Mouse (Mus musculus) kidney, adult 2 months (tissue): ENCODE measurements around the gene Syt1. TPM values are rescaled to one million over a fixed set of nuclear protein-coding genes. Genes with fewer than 3 reads are reported as not detected.

ENCODE experiments used
- DNase-seq: peaks from one replicate; pipeline ENCODE4 v3.0.0; 2021
- H3K27ac ChIP-seq: fragments of 200-500 bp; 2 replicates; pipeline ENCODE4 v1.5.1; 2012; ENCODE audit warnings: low read depth, low read length, control low read depth, inconsistent platforms; ENCODE audit not compliant: insufficient read depth
- H3K27me3 ChIP-seq: fragments of 200-500 bp; replicated peaks from 2 replicates; pipeline ENCODE4 v1.6.1; 2012; ENCODE audit warnings: mild to moderate bottlenecking, moderate library complexity, low read length, inconsistent platforms; ENCODE audit not compliant: control insufficient read depth, insufficient read depth
- H3K36me3 ChIP-seq: fragments of 200-500 bp; 2 replicates; pipeline ENCODE4 v1.6.1; 2012; ENCODE audit warnings: mild to moderate bottlenecking, moderate library complexity, low read length, inconsistent platforms; ENCODE audit not compliant: control insufficient read depth, insufficient read depth
- H3K4me1 ChIP-seq: fragments of 200-500 bp; 2 replicates; pipeline ENCODE4 v1.6.1; 2011; ENCODE audit warnings: low read length; ENCODE audit not compliant: control insufficient read depth, insufficient read depth
- H3K4me3 ChIP-seq: fragments of 200-500 bp; 2 replicates; pipeline ENCODE4 v1.5.1; 2011; ENCODE audit warnings: mild to moderate bottlenecking, low read depth, low read length, control low read depth; ENCODE audit not compliant: insufficient read depth
- CTCF ChIP-seq: fragments of 200-500 bp; conservative IDR thresholded peaks from 2 replicates; pipeline ENCODE4 v1.5.1; 2011; ENCODE audit warnings: low read depth, mild to moderate bottlenecking, control low read depth, low read length, moderate library complexity, mixed read lengths; ENCODE audit not compliant: insufficient read depth, insufficient read length
- POLR2A ChIP-seq: fragments of 200-500 bp; IDR thresholded peaks from one replicate; pipeline ENCODE4 v1.6.1; 2011; ENCODE audit warnings: low read depth, low read length, control low read depth
- WGBS: fragments of 180-500 bp; shearing (Covaris S2); methylation state at CpG from one replicate; pipeline ENCODE4 v1.1.7; 2018; 5-methylcytosine and 5-hydroxymethylcytosine counted together
- polyA plus RNA-seq: library from polyadenylated mRNA; depleted of rRNA; stranded (reverse); fragments of >200 nt; gene quantifications from 2 replicates; pipeline ENCODE4 v1.2.3, GENCODE M21; 2012

Syt1 gene
- polyA plus RNA-seq, 1 experiment, result 1.0 TPM

DNA sequence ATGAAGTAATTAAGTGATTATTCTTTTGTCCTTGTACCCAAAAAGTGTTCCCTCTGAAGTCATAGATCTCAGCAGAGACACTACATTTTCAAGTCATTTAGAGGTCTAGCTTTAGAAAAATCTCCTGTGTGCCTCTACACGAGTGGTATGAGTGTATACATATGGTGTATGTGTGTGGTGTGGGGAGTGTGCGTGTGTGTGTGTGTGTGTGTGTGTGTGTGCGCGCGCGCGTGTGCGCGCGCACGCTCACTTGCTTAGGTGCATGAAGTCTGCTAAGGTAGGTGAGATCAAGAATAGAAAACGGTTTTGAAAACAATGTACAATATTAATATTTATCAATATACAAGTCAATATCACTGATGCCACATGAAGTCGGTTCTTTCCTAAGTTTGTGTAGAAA, 2.3 kb downstream of the Syt1 start:
- DNase-seq, result no peak
- peaks cover 3% of the 10 kb centered on the region; the same call in 1 of the 2 replicates for H3K4me1 ChIP-seq
- H3K4me3 ChIP-seq, result no peak overlapping the region
- H3K36me3 ChIP-seq, result no peaks in the 10 kb centered on the region
- WGBS, result 93% methylated on average over 13 of the region's 13 CpGs
- no peak for TF ChIP-seq POLR2A
- TF ChIP-seq CTCF, result no peak
- H3K27me3 ChIP-seq, result peaks cover 2% of the 10 kb centered on the region; the same call in 1 of the 2 replicates
- H3K27ac ChIP-seq, result no peak overlapping the region

DNA sequence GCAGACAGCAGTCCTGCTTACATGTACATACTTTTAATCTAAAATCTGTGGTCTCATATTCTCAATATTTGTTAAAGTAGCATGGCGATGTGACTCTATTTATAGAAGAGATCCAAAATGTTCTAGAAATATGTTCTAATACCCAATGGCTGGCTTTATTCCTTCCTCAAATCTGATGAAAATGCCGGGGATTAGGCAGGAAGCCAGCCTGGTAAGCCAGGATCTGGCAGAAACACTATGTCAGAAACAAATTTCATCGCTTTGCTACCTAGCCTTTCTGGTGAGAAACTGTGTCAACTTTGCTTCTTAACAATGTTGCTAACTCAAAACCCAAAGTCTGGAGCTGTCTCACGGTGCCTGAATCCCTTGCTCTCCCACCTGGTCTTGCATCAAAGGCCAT, 7.3 kb downstream of the Syt1 start:
- H3K36me3 ChIP-seq, result no peaks in the 10 kb centered on the region
- no peak overlapping the region for H3K27ac ChIP-seq
- WGBS, result 85% methylated on average over 4 of the region's 4 CpGs
- H3K4me3 ChIP-seq, result no peak overlapping the region
- H3K4me1 ChIP-seq, result no peaks in the 10 kb centered on the region
- DNase-seq, result no peak
- H3K27me3 ChIP-seq, result no peaks in the 10 kb centered on the region
- TF ChIP-seq POLR2A (no peak), CTCF (no peak)

DNA sequence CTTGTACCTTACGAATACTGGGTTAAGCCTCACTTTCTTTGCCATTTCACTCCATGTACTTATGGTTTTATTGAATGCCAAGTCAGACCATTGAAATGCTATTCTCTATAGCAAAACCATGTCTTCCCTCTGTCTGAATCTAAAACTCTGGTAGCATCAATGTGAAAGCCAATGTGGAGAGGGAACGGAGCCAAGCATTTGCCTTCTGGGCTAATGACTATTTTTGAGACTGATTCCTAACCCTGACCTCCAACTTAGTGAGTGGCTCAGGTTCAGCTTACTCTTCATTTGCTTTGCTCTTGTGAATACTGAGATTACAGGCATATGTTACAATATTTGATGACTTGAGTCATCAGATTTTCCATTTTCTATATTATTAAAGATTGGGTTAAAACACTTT, 23.5 kb downstream of the Syt1 start:
- WGBS, result 94% methylated on average over 2 of the region's 2 CpGs
- no peak overlapping the region for H3K4me3 ChIP-seq
- no peak overlapping the region for H3K27ac ChIP-seq
- H3K4me1 ChIP-seq, result no peaks in the 10 kb centered on the region
- H3K36me3 ChIP-seq, result no peaks in the 10 kb centered on the region
- no peaks in the 10 kb centered on the region for H3K27me3 ChIP-seq
- TF ChIP-seq POLR2A (no peak), CTCF (no peak)
- no peak for DNase-seq

DNA sequence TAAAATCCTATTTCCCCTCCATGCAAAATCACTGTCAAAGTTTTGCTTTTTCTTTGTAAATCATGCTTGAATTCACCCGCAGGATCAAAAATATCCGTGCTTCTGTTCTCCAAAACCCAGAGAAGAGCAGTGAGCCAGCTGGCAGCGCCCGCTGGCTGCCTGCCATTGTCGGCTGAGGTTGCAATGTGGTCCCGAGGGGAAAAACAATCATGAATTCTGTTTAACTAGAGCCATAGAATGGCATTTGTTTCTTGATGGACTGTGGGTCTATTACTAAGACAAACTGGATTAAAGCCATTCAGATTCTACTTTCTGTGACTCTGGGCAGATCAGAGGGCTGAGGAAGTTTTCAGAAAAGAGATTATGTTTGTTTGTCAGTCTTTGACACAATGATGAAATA, 31.1 kb downstream of the Syt1 start:
- H3K4me3 ChIP-seq, result no peak overlapping the region
- no peaks in the 10 kb centered on the region for H3K36me3 ChIP-seq
- TF ChIP-seq POLR2A (no peak), CTCF (no peak)
- H3K27ac ChIP-seq, result no peak overlapping the region
- DNase-seq, result peak; percentile 57
- H3K4me1 ChIP-seq, result no peaks in the 10 kb centered on the region
- H3K27me3 ChIP-seq, result no peaks in the 10 kb centered on the region
- 45% methylated on average over 6 of the region's 6 CpGs for WGBS

DNA sequence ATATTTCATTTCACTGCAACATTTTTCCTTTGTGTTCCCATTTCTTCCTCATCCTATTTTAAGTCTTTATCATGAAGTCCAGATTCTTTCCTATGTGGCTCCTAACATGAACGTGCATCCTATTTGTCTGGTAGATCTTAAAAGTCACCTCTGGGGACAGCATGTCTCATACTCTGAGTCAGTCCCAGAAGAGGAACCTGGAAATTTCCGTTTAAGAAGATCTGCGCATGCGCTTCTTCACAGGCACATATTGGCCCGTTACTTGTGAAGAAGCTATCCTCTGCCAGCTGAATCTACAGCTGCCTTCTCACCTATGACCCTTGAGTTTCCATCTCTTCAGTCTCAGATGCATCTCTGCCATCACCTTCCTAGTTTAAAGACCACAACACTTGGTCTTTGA, 55.8 kb downstream of the Syt1 start:
- Histone ChIP-seq H3K27me3 (no peaks in the 10 kb centered on the region), H3K36me3 (no peaks in the 10 kb centered on the region), H3K4me1 (no peaks in the 10 kb centered on the region), H3K4me3 (no peak overlapping the region), H3K27ac (no peak overlapping the region)
- WGBS, result 86% methylated on average over 5 of the region's 5 CpGs
- no peak for TF ChIP-seq CTCF
- TF ChIP-seq POLR2A, result no peak
- DNase-seq, result no peak

DNA sequence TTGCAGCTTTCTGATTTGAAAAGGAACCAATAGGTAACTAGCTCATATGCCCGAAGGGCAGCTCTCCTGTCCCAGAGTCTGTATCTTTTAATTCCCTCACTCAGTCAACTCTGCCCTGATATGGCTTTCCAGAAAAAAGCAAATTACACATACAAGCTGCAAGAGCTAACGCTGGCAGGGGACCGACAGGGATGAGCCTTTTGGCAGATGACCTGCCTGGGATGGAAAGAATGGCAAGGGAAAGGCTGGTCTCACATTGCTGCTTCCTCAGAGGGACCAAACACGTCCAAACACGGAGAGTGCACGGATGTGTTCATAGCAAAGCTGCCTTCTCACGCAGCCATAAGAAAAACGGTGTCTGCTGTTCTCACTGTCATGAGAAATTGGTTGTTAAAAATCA, 58.6 kb downstream of the Syt1 start:
- H3K4me3 ChIP-seq, result no peak overlapping the region
- no peak for DNase-seq
- no peak for TF ChIP-seq POLR2A
- no peak for TF ChIP-seq CTCF
- H3K36me3 ChIP-seq, result no peaks in the 10 kb centered on the region
- no peaks in the 10 kb centered on the region for H3K27me3 ChIP-seq
- no peak overlapping the region for H3K27ac ChIP-seq
- WGBS, result 82% methylated on average over 8 of the region's 8 CpGs
- no peaks in the 10 kb centered on the region for H3K4me1 ChIP-seq

DNA sequence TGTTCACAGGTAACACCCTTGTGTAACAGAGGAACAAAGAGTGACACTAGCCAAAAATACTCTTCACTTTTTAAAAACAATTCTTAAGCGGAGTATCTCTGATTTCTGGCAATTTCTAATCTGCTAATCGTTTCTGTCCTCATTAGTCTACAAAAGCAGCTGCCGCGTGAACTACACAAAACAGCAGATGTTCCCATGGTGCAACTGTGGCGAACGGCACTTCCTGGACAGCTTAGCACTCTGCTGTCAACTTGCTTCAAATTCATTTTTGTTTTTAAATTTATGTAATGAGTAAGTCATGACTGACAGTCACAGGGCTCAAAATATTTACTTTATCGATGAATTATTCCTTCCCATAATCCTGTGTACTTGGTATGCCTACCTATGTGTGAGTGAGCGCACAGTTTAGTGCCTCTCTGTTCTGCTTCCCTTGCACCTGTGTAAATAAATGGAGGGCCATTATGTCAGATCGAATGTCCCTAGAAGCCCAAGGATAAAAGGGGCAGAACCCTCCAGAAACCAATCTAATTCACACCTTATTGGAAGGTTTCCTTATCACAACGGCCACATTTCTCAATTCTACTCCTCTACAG, 73.8 kb downstream of the Syt1 start:
- Histone ChIP-seq H3K27ac (no peak overlapping the region), H3K27me3 (no peaks in the 10 kb centered on the region), H3K4me3 (no peak overlapping the region), H3K36me3 (no peaks in the 10 kb centered on the region), H3K4me1 (no peaks in the 10 kb centered on the region)
- TF ChIP-seq CTCF, result no peak
- TF ChIP-seq POLR2A, result no peak
- 59% methylated on average over 10 of the region's 10 CpGs for WGBS
- no peak for DNase-seq
